Mouse (Mus musculus) myocyte (in vitro differentiated cells): ENCODE measurements at regions not wholly inside any gene's neighbourhood (a gene's known extent, or its start where the extent isn't known, plus 50 kb on each side); places are given as distances from the start of the nearest gene placed in this dataset.

ENCODE experiments used
- H3K27me3 ChIP-seq: one replicate; pipeline ENCODE4 v1.6.1; 2011; ENCODE audit not compliant: control insufficient read depth, insufficient read depth, insufficient read length
- H3K36me3 ChIP-seq: one replicate; pipeline ENCODE4 v1.6.1; 2011; ENCODE audit not compliant: control insufficient read depth, insufficient read depth
- H3K4me2 ChIP-seq: one replicate; pipeline ENCODE4 v1.6.1; 2011; ENCODE audit warnings: low read depth, control low read depth
- H3K4me3 ChIP-seq: one replicate; pipeline ENCODE4 v1.5.1; 2011; ENCODE audit warnings: mild to moderate bottlenecking, control low read depth, moderate library complexity
- H3K79me2 ChIP-seq: one replicate; pipeline ENCODE4 v1.6.1; 2011; ENCODE audit not compliant: control insufficient read depth, insufficient read depth
- H3ac ChIP-seq: one replicate; pipeline ENCODE4 v1.6.1; 2011; ENCODE audit not compliant: control insufficient read depth, insufficient read length
- CEBPB ChIP-seq: IDR thresholded peaks from 2 replicates; pipeline ENCODE4 v1.6.1; 2011; ENCODE audit warnings: mild to moderate bottlenecking, moderate library complexity; ENCODE audit not compliant: poor library complexity, insufficient read depth, severe bottlenecking
- E2F4 ChIP-seq: IDR thresholded peaks from one replicate; pipeline ENCODE4 v1.6.1; 2011; ENCODE audit warnings: mild to moderate bottlenecking, control low read depth, moderate library complexity; ENCODE audit not compliant: insufficient read depth
- MAX ChIP-seq: IDR thresholded peaks from one replicate; pipeline ENCODE4 v1.6.1; 2011; ENCODE audit warnings: low read depth, mild to moderate bottlenecking, control low read depth
- MYOD1 ChIP-seq, 3 experiments: IDR thresholded peaks; one replicate each; pipeline ENCODE4 v1.6.1; 2011; ENCODE audit warnings: control low read depth in 2 of 3, low read depth in 2 of 3, mild to moderate bottlenecking in 2 of 3, moderate library complexity in 1 of 3; ENCODE audit not compliant: insufficient read length in 2 of 3, control insufficient read depth in 1 of 3
- MYOG ChIP-seq, 3 experiments: IDR thresholded peaks; one replicate each; pipeline ENCODE4 v1.6.1; 2011; ENCODE audit warnings: control low read depth in 2 of 3, low read depth in 2 of 3, mild to moderate bottlenecking in 2 of 3; ENCODE audit not compliant: insufficient read length in 2 of 3, control insufficient read depth in 1 of 3, insufficient read depth in 1 of 3
- POLR2A ChIP-seq: IDR thresholded peaks from one replicate; pipeline ENCODE4 v1.6.1; 2011; ENCODE audit warnings: low read depth, mild to moderate bottlenecking, control low read depth, moderate library complexity; ENCODE audit not compliant: insufficient read length
- POLR2AphosphoS2 ChIP-seq: IDR thresholded peaks from one replicate; pipeline ENCODE4 v1.6.1; 2011; ENCODE audit warnings: low read depth, control low read depth; ENCODE audit not compliant: insufficient read length
- REST ChIP-seq: IDR thresholded peaks from one replicate; pipeline ENCODE4 v1.6.1; 2011; ENCODE audit warnings: mild to moderate bottlenecking, control low read depth, moderate library complexity; ENCODE audit not compliant: insufficient read depth, insufficient read length
- SRF ChIP-seq: IDR thresholded peaks from one replicate; pipeline ENCODE4 v1.6.1; 2011; ENCODE audit warnings: low read depth; ENCODE audit not compliant: control insufficient read depth, insufficient read length
- TCF12 ChIP-seq: IDR thresholded peaks from one replicate; pipeline ENCODE4 v1.6.1; 2011; ENCODE audit warnings: mild to moderate bottlenecking, control low read depth; ENCODE audit not compliant: poor library complexity, insufficient read depth, severe bottlenecking
- TCF3 ChIP-seq: IDR thresholded peaks from one replicate; pipeline ENCODE4 v1.6.1; 2011; ENCODE audit warnings: low read depth, control low read depth; ENCODE audit not compliant: insufficient read length
- USF1 ChIP-seq: IDR thresholded peaks from one replicate; pipeline ENCODE4 v1.6.1; 2011; ENCODE audit warnings: low read depth, mild to moderate bottlenecking, control low read depth, moderate library complexity

DNA sequence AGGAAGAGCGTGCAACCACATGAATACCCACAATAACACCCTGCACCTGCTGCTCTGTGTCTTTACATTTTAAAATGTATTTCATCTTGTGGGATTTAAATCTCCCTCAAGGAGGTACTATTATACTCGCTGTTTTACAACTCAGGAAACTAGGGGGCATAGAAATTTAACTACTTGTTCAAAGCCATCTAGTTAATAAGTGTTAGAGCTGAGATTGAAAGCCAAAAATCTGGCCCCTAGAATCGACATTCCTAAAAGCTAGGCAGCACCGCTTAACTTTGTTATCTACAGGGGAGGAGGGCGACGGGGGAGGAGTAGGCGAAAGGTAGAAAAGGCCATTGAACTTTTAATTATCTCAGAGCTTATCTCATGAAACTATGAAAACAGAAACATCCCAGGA is 93.3 kb downstream of the Spry2 start:
- Histone ChIP-seq H3ac (no peak overlapping the region), H3K4me3 (no peak overlapping the region)

DNA sequence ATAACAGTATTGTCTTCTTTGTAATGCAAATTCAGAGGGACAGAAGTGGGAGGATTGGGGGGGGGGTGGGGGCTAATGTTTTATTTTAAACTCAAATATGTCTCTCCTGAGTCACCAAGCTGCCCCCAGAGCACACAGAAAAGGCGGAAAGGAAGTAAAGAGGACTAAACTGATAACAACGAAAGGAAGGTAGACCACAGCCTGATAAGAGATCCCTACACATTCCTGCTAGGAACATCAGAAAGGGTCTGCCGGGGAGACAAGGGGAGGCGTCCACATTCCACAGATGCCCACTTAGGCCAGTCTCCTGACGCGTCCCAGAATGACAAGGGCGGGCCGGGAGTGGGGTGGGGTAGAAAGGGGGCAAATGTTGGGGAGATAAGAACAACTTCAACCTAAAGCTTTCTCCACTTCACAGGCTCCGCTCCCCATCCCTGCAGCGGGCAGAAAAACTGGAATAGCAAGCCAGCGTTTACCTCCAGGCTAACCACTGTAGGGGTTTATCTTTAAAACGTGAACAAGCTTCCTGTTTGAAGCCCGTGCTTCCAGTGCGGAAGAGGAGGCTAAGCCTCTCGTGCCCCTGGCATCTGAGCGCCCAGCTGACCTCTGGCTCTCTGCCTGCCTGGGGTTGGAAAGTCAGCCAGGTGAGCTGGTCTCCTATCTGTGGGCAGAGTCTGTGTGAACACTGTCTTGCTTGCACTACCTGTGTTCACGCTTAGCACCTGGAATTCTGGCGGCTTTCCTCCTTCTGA is 93.9 kb downstream of the Spry2 start:
- TF ChIP-seq MYOG (IDR thresholded peaks at IDR 0.05; ENCODE audit: control insufficient read depth in 1 of 3, insufficient read depth in 1 of 3, insufficient read length in 2 of 3, low read depth in 2 of 3) (no peak), USF1 (no peak), MYOD1 (IDR thresholded peaks at IDR 0.05; ENCODE audit: control insufficient read depth in 1 of 3, insufficient read length in 2 of 3, low read depth in 2 of 3) (no peak), E2F4 (no peak), TCF12 (no peak), TCF3 (no peak), POLR2A (no peak)
- Histone ChIP-seq H3K4me3 (no peak overlapping the region), H3K79me2 (no peaks in the 10 kb centered on the region), H3ac (no peak overlapping the region), H3K36me3 (no peaks in the 10 kb centered on the region), H3K27me3 (no peaks in the 10 kb centered on the region), H3K4me2 (peak overlapping the region; percentile 49)

More for the DNA sequence above, 93.3 kb downstream of the Spry2 start:
- H3K4me2 ChIP-seq = peak overlapping the region; percentile 49
- H3K27me3 ChIP-seq = no peaks in the 10 kb centered on the region
- TF ChIP-seq USF1 (no peak), SRF (no peak), MYOD1 (IDR thresholded peaks at IDR 0.05; ENCODE audit: control insufficient read depth in 1 of 3, insufficient read length in 2 of 3, low read depth in 2 of 3) (no peak), CEBPB (no peak), REST (no peak), MAX (no peak), MYOG (IDR thresholded peaks at IDR 0.05; ENCODE audit: control insufficient read depth in 1 of 3, insufficient read depth in 1 of 3, insufficient read length in 2 of 3, low read depth in 2 of 3) (no peak), E2F4 (no peak), TCF12 (no peak), TCF3 (no peak), POLR2A (no peak), POLR2AphosphoS2 (no peak)
- H3K79me2 ChIP-seq = no peaks in the 10 kb centered on the region
- H3K36me3 ChIP-seq = no peaks in the 10 kb centered on the region

DNA sequence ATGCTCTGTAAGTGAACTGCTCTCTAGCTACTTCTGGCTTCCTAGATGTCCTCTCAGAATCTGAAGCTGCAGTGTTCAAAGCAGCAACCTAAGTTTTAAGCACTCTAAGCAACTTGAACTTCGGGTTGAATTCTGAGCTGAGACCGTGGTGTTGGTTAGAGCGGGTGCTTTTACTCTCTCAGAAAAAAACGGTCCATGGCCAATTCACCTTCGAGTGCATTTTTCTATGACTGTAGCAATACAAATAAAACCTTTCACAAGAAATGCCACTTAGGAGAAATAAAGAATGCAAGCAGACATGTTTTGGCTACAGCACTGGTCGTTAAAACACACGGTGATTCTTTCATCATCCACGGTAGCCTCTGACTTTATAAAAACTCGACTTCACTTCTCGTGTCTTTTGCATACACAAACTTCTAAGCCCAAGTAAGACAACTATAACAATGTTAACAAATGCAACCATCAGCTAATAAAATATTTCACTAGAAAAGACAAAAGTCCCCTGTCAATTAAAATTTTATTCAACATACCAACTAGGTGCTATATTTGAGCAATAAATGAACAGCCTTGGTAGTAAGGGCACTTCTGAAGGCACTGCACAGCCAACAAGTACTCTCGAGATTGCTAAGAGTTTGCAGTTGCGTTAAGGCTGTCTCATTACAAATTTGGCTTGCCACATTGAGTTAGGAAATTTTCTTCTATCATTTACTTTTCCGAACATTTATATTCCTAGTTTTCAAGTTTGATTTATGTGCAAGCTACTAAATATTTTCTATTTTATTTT is 96.3 kb downstream of the Spry2 start:
- H3K27me3 ChIP-seq = no peaks in the 10 kb centered on the region
- TF ChIP-seq CEBPB = no peak
- no peak for TF ChIP-seq REST
- no peak for TF ChIP-seq MAX
- no peak for TF ChIP-seq MYOD1 (IDR thresholded peaks at IDR 0.05; ENCODE audit: control insufficient read depth in 1 of 3, insufficient read length in 2 of 3, low read depth in 2 of 3)
- no peak for TF ChIP-seq TCF3
- TF ChIP-seq SRF = no peak
- no peak for TF ChIP-seq USF1
- no peak for TF ChIP-seq POLR2AphosphoS2
- no peak for TF ChIP-seq MYOG (IDR thresholded peaks at IDR 0.05; ENCODE audit: control insufficient read depth in 1 of 3, insufficient read depth in 1 of 3, insufficient read length in 2 of 3, low read depth in 2 of 3)
- TF ChIP-seq TCF12 = no peak
- TF ChIP-seq POLR2A = no peak
- TF ChIP-seq E2F4 = no peak
- no peaks in the 10 kb centered on the region for H3K79me2 ChIP-seq
- no peak overlapping the region for H3ac ChIP-seq
- H3K4me3 ChIP-seq = no peak overlapping the region
- no peaks in the 10 kb centered on the region for H3K36me3 ChIP-seq
- H3K4me2 ChIP-seq = no peak overlapping the region

DNA sequence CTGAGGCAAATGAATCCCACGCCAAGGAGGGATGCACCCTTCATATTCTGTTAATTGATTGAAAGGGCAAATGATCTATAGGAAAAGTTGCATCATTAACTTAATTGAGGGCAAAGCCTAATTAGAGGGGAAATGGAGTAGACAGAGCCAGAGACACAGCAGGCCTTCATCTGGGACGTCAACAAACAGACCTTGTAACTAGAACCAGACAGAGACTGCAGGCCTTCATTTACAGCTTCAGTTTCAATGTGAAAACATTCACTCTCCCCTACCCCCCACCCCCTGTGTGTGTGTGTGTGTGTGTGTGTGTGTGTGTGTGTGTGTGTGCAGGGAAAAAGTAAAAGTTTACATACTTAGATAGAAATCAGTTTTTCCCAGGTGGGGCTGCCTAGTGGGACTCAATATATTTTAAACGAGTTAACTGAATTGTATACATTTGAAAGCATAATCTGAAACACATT is 97.2 kb downstream of the Spry2 start:
- H3K4me3 ChIP-seq = no peak overlapping the region
- no peak overlapping the region for H3ac ChIP-seq
- H3K79me2 ChIP-seq = no peaks in the 10 kb centered on the region
- no peaks in the 10 kb centered on the region for H3K27me3 ChIP-seq
- H3K36me3 ChIP-seq = no peaks in the 10 kb centered on the region
- no peak overlapping the region for H3K4me2 ChIP-seq
- no peak for TF ChIP-seq MYOG (IDR thresholded peaks at IDR 0.05; ENCODE audit: control insufficient read depth in 1 of 3, insufficient read depth in 1 of 3, insufficient read length in 2 of 3, low read depth in 2 of 3)
- TF ChIP-seq SRF = no peak
- no peak for TF ChIP-seq POLR2AphosphoS2
- no peak for TF ChIP-seq REST
- no peak for TF ChIP-seq TCF12
- TF ChIP-seq CEBPB = no peak
- no peak for TF ChIP-seq USF1
- TF ChIP-seq E2F4 = no peak
- no peak for TF ChIP-seq MAX
- no peak for TF ChIP-seq POLR2A
- TF ChIP-seq MYOD1 (IDR thresholded peaks at IDR 0.05; ENCODE audit: control insufficient read depth in 1 of 3, insufficient read length in 2 of 3, low read depth in 2 of 3) = no peak
- TF ChIP-seq TCF3 = no peak
